Mouse (Mus musculus) CD4-positive, CD25-positive, alpha-beta regulatory T cell, adult 4 months (primary cell): ENCODE measurements around the gene Ten1. TPM values are rescaled to one million over a fixed set of nuclear protein-coding genes. Genes with fewer than 3 reads are reported as not detected.

Experiments
- ATAC-seq: one replicate; pipeline ENCODE4 v1.8.0; 2017
- polyA plus RNA-seq, 2 experiments: library from polyadenylated mRNA; unstranded; fragments of 100-300 nt; shearing (Covaris generic); gene quantifications; one replicate each; pipeline ENCODE4 v1.2.1; 2017

Gene Ten1
- polyA plus RNA-seq, 2 experiments from 2014 or later: 44.6 to 49.5 TPM

DNA sequence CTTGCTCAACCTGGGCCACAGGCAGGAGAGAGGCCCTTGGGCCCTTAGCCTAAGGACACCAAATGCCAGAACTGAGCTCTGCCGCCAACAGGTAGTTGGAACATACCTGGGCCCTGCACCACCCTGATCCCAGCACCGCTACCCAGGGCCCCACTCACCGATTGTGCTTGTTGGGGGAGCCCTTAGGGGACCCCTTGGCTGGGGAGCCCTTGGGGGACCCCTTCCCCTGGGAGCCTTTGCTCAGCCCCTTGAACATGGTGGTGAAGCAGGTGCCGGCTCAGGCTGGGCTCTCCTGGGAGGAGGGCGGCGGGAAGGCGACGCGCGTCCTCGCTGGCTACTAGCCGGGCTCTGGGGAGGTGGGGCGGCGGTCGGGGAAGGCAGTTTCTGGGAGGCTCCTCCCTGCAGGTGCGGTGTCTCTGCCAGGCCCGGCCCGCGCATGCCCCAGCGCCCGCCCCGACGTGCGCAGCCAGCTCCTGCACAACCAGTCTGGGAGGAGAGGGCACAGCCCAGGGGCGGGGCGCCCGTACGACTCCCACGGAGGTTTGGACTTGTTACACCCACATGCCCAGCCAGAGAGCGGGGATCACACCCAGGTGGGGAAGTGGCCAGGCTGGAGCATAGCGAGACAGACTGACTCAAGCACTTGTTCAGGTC, 39.2 kb downstream of the Ten1 start, which contains the start of gene Evpl:
TSS of gene Evpl (minus strand) at position 336 of the 654 bp plus-strand sequence.
- ATAC-seq: peak; percentile 32

DNA sequence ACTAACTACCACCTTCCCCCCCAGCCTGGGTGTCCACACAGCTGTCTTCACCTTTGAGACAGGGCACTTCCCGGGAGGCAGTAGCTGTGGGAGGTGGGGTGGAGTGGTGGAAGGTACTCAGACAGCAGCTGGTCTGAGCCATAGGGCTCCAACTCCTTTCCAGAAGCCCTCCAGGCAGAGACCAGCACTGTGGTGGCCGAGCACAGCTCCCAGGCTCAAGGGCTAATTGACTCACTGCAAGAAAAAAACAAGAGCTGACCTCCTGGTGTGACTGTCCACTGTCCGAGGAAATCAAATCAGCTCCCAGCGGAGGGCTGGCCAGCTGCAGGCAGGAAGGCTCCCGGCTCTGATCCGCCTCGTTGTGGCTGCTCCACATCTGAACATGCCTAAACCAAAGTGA, 41.1 kb downstream of the Ten1 start:
- no peak for ATAC-seq

DNA sequence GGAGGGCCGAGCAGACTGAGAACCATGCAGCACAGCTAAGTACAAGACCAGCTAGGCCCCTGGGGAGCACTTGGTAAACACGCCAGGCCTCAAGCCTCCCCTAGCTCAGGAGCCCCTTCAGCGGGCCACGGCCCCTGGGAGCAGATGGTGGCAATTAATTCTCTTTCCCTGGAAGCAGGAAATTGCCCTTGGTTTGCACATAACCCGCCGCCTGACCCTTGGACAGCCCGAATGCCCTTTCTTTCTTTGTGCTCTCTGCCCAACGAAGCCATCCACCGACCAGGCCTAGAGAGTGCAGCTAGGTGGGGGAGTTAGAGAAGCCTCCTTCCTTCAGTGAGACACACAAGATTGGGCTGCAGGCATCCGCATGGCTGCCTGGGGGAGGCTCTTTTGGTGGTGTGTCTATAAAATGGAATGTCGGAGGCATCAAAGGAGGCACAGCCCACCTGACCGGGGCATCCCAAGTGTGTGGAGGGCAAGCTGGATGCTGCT, 43.1 kb downstream of the Ten1 start:
- ATAC-seq: no peak

DNA sequence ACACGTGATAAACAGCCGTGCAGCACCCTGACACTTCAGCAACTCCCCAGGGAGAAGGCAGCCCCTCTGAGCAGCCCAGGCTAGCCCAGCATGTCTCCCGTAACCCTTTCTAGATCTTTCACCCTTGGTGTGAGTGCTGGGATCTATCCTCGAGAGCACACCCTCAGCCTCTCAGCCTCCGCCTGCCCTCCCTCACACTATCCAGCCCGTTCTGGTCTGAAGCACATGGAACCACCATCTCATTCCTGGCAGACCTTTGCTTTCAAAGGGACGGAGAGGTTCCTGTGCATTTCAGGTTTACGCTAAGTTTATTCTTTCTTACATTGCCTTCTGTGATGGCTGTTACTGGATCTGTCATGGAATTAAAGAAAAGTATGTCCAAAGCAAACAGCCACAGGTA, 45.9 kb downstream of the Ten1 start:
- ATAC-seq: no peak

DNA sequence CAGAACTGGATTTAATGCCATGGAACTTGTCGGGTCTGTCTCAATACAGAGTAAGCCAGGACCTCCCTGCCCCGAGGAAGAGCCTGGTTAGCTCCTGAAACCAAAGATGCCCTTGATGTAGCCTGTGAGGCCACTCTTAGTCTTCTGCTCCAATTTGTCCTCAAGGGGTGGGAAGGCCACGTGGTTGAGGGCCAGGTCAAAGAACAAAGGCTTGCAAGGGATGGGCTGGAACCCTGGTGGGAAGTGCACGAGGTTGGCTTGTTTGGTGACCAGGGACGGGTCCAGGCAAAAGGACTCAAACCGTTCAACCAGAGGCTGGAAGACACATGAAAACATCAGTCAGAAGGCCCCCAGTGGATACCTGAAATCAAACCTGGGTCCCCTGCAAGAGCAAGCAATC, 47.0 kb downstream of the Ten1 start:
- no peak for ATAC-seq

DNA sequence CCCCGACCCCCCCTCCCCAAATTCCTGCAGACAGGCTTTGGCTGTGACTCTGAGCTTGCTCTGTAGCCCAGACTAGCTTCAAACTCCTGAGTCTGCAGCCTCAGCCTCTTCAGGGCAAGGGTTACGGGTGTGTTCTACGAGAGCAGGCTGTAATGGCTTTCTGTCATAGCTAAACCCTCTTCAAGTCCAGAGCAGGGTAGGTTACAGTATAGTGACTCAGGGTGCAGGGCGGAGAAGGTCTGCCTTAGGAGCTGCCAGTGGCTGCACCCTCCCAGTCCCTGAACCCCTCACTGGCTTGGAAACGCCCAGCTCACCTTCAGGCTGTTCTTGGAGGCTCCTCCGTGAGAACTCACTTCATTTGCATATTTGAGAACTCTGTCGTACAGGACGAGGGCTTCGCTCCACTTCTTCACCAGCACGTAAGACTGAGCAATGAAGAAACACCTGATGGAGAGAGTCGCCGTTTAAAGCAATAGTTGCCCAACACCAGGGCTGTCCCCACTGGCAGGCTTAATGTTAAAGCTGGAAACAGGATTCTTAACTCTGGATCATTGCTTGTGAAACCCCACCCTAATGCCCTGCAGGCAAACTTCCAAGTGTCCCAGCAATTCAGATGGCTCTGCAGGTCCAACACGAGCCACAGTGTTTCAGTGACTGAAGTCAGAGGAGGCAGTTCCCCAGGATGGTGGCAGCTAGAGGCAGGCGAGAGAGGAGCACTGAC, 49.0 kb downstream of the Ten1 start:
- ATAC-seq: no peak

DNA sequence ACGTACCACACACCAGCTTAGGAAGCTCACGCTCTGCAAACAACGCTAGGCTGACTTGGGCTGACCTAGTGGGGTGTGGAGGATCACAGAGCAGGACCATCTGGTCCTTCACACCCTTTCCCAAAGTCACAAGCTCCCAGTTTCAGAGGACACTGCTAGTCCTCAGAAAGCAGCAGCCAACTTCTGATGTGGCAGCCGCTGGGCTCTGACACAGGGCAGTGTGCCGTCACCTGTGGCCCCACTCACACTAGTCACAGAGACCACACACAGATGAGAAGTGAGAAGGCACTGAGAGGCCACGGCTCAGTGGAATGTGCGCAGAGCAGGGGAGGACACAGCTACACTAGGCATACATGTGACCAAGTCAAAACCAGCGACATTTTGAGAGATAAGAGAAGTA, 52.2 kb downstream of the Ten1 start:
- no peak for ATAC-seq

DNA sequence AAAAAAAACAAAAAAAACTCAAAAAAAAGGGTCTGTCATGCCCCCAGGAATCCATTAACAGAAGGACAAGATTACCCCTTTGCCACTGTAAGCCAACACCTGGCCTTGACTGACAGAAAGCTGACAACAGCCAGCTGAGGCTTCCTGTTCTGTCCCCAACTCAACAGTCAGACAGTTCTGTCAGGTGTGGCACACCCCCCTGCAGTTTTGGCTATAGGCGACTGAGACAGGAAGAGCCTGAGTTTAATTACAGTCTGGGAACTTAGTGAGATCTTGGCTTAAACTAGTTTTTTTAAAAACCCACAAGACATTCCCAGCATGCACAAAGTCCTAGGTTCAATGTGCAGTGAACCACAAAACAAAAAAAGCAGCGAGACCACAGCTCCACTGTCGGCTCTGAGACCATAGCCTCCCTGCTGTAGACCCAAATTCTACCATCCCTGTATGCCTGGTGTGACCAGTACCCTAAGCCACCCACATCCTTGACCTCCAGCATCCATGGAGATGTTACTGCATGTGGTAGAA, 54.5 kb downstream of the Ten1 start:
- ATAC-seq: no peak

DNA sequence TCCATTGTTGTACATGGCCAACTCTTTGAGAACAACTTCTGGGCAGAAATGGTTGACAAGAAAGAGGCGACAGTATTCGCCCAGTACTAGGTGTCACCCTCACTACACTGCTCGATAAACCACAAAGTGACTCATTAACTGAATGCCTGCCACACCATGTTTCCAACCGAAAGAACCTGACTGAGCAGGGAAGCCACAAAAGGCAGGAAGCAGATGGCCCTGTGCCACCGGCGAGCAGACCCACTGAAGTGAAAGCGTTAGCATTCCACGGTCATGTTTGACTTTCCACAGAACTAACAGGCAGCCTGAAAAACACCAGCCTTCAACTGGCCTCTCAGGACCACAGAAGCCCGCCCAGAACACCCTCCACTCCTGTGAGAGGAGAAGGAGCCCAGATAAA, 56.0 kb downstream of the Ten1 start:
- peak; percentile 79 for ATAC-seq

DNA sequence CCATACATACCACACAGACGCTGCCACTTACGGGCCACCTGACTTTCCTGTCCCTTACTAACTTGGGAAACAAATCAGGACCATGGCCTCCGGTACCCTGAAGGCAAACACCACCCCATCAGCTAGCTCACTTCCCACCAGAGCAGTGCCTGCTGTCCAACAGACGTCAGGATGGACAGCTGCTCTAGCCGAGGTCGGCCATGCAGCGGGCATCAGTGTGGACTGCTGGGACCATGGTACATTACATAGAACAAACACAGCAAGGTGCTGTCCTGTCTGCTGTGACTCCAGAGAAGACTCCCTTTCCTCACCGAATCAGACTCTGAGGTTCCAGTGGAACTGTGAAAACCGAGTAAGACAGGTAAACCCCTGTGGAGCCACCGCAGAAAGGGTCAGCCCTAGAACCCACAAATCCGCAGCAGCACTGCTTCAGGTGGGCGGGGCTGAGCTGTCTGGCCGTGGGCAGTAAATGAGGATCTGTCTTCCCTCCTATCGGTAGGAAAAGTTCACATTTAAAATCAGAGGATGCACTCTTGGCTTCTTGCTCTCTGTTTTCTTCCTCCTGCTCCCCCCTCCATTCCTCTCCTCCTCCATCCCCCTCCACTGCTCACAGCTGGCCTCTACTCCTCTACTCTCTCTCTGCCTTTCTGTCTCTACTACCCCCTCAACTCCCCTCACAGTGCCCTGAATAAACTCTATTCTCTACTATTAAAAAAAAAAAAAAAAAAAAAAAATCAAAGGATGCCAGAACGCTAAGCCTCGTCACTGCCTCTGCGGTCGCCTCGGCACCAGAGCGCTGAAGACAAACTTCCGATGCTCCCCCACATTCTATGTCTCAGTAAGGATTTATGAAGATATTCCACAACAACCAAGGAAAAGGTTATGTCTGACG, 56.7 kb downstream of the Ten1 start:
- ATAC-seq: peak; percentile 75

DNA sequence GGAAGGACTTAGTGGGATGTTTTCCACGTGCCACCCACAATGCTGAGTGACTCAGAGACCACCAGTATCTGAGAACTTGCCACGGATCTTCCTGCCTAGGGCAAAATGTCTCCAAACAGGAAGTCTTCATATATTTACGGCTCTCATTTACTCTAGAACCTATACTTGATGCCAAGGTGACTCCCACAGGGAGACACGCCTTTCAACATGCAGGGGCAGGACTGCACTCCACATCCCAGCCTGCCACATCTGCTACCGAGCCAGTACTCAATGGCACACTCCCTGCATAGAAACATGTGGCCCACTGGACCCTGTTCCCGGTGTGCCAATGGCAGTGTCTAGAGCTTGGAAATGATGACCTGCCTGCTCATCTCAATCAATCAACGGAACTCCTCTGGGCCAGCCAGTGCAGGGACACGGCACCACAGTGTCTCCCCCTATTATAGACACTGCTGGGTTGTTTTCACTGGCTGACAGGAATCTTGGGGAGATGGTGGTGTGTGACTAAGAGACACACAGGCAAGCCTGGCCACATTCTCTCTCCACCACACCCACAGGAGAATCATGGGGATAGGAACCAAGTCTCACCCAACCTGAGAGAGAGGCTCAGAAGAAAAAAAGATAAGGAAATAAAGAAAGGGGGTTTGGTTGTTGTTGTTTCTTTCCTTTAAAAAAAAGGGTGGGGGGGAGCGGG, 57.5 kb downstream of the Ten1 start:
- ATAC-seq: peak; percentile 71

DNA sequence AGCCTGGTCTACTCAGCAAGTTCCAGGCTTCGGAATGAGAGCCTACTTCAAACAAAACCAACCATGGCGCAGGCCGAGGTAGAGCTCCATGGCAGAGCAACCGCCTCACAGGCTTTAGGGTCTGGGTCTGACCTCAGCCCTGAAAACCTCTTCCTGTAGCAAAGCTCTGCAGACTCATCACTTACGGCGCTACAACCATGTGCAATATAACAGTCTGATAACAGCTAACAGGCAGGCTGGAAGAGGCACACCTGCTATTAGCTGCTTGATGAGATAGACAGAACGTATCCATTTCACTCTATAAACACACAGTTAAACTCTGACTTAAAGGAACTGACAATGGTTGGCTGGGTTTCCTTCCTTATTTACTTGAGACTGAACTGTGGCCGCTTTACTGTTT, 60.8 kb downstream of the Ten1 start:
- no peak for ATAC-seq

DNA sequence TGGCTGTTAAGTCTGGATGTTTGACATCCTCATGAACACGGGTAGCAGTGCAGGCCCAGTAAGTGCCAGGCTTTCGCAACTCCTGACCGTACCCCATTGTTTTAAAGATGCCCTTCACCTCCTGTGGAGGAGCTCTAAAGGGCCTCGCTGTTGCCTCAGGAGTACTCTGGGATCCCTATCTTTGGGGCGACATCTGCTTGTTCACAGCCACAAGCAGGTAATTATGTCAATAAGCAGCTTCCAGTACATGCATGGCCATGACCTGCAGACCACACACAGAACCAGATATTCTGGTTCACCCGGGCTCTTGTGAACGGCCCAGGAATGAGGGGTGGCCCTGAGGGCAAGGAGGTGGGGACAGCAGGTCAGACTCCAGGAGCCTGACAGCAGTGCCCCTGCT, 61.6 kb downstream of the Ten1 start:
- no peak for ATAC-seq

Other genes with a start within 250 kb of the Ten1 start
- gene Itgb4, start 224.1 kb upstream of the Ten1 start, polyA plus RNA-seq: not detected
- 10 to 100 TPM; 13.1 to 18.4 TPM for gene Galk1, start 186.1 kb upstream of the Ten1 start, polyA plus RNA-seq
- 1,000 to 10,000 TPM; 1,562 to 1,754 TPM for gene H3f3b, start 170.9 kb upstream of the Ten1 start, polyA plus RNA-seq
- gene Unk, start 168.5 kb upstream of the Ten1 start, polyA plus RNA-seq: 10 to 100 TPM; 10.4 to 16.1 TPM
- 100 to 1,000 TPM in 1 of 2 experiments, 10 to 100 TPM in 1; 73.8 to 138 TPM for gene Unc13d, start 120.9 kb upstream of the Ten1 start, polyA plus RNA-seq
- 100 to 1,000 TPM; 133 to 265 TPM for gene Wbp2, start 111.9 kb upstream of the Ten1 start, polyA plus RNA-seq
- gene Trim47, start 71.6 kb upstream of the Ten1 start, polyA plus RNA-seq: not detected
- 10 to 100 TPM; 14.4 to 17.9 TPM for gene Trim65, start 67.7 kb upstream of the Ten1 start, polyA plus RNA-seq
- gene Mrpl38, start 60.0 kb upstream of the Ten1 start, polyA plus RNA-seq: 10 to 100 TPM; 22.7 to 25.5 TPM
- 1 to 10 TPM; 2.8 to 5.2 TPM for gene Fbf1, start 30.7 kb upstream of the Ten1 start, polyA plus RNA-seq
- gene Acox1, start 190 bp downstream of the Ten1 start, polyA plus RNA-seq: 10 to 100 TPM; 16.9 to 24.2 TPM
- gene Evpl, start 39.2 kb downstream of the Ten1 start, polyA plus RNA-seq: not detected
- gene Srp68, start 75.4 kb downstream of the Ten1 start, polyA plus RNA-seq: 10 to 100 TPM; 39.5 to 53.9 TPM
- not detected for gene Galr2, start 82.1 kb downstream of the Ten1 start, polyA plus RNA-seq
- 100 to 1,000 TPM in 1 of 2 experiments, 10 to 100 TPM in 1; 98.4 to 123 TPM for gene Exoc7, start 108.4 kb downstream of the Ten1 start, polyA plus RNA-seq
- not detected for gene Foxj1, start 136.5 kb downstream of the Ten1 start, polyA plus RNA-seq
- 1 to 10 TPM; 8.4 to 8.8 TPM for gene Rnf157, start 214.2 kb downstream of the Ten1 start, polyA plus RNA-seq
- gene Ubald2, start 235.2 kb downstream of the Ten1 start, polyA plus RNA-seq: 10 to 100 TPM; 12.2 to 13.0 TPM